Mouse (Mus musculus) embryonic fibroblast, embryonic 13.5 days (primary cell): ENCODE data around the gene Naaladl2. TPM values are rescaled to one million over a fixed set of nuclear protein-coding genes. Genes with fewer than 3 reads are reported as not detected.

ENCODE experiments used
- H3K27ac ChIP-seq: 2 replicates; pipeline ENCODE4 v1.5.1; 2012; ENCODE audit warnings: low read length, control low read depth, inconsistent platforms; ENCODE audit not compliant: insufficient read depth
- H3K4me1 ChIP-seq: 2 replicates; pipeline ENCODE4 v1.6.1; 2011; ENCODE audit warnings: low read length; ENCODE audit not compliant: control insufficient read depth, insufficient read depth
- H3K4me3 ChIP-seq: 2 replicates; pipeline ENCODE4 v1.5.1; 2011; ENCODE audit warnings: mild to moderate bottlenecking, control low read depth, low read length; ENCODE audit not compliant: insufficient read depth
- CTCF ChIP-seq: IDR thresholded peaks from 2 replicates; pipeline ENCODE4 v1.5.1; 2011; ENCODE audit warnings: mild to moderate bottlenecking, control low read depth, low read length, moderate library complexity, borderline replicate concordance; ENCODE audit not compliant: insufficient read depth
- POLR2A ChIP-seq: IDR thresholded peaks from 2 replicates; pipeline ENCODE4 v1.6.1; 2011; ENCODE audit warnings: low read depth, mild to moderate bottlenecking, control low read depth, low read length, moderate library complexity
- polyA plus RNA-seq: library from polyadenylated mRNA; stranded (reverse); fragments of >200 nt; gene quantifications from 2 replicates; pipeline ENCODE4 v1.2.4, GENCODE M21; 2011; ENCODE audit warnings: low read depth; ENCODE audit not compliant: missing spikeins, insufficient read length

Naaladl2 gene
- 9.2 and 10.4 TPM in 2 replicates for polyA plus RNA-seq

DNA sequence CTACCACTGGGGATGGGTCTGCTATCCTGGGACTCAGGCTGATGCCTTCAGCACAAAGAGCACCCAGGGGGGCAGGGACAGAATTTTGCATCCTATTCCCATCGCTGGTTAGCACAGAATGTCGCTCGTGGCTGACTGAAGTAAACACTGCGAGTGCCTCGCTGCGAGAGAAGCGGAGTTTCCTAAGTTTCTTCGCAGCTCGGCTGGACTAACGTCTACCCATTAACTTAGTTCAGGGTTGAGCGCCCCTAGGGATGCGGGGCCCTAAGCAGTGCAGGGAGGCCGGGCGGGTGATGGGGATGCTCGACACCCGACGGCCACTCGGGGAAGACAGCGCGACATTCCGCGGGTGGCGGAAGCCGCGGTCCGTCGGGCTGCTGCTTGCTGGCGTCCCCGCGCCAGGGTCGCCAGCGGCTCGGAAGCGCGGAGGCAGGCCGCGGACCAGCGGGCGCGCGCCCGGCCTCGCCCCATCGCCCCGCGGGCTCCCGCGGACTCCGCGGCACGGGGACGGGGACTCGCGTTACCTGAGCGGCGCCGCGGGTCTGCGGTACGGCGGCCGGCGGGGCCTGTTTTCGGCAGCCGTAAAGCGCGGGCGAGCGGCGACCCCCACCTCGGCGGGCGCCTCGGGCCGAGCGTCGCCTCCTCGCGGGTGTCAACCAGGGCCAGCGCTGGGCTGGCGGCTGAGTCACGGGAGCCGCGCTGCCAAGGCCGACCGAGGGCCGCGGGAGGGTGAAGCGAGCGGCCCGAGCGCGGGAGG, at the start of gene Naaladl2:
TSS of gene Naaladl2 (minus strand) at position 707 of the 757 bp plus-strand sequence.
- Histone ChIP-seq H3K4me3 (peak within 1 kb of the TSS; percentile 43), H3K27ac (peak within 1 kb of the TSS; percentile 99), H3K4me1 (peaks cover 2% of the 10 kb centered on the region; the same call in 1 of the 2 replicates)
- no peak for TF ChIP-seq CTCF
- peak; percentile 46; the same call in 1 of the 2 replicates for TF ChIP-seq POLR2A

DNA sequence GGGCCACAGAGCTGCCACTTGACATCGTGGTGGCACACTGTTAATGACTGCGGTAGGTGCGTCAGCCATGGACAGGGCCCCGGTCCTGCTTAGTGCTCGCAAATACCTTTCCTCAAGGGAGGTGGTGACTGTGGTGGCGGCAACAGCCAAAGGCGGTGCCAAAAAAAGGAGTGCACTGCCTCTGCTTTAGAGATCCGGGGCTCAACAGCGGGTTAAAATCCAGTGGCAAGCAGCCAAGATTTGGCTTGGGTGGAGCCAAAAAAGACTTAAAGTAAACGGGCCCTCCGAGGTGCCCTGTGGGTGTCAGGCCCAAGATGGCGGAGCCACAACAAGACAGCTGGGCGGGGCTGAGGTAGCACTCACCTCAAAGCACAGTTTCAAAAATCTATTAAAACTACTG, 7.7 kb upstream of the Naaladl2 start:
- no peaks in the 10 kb centered on the region for H3K4me1 ChIP-seq
- no peak overlapping the region for H3K4me3 ChIP-seq
- H3K27ac ChIP-seq = no peak overlapping the region
- TF ChIP-seq CTCF (no peak), POLR2A (no peak)

DNA sequence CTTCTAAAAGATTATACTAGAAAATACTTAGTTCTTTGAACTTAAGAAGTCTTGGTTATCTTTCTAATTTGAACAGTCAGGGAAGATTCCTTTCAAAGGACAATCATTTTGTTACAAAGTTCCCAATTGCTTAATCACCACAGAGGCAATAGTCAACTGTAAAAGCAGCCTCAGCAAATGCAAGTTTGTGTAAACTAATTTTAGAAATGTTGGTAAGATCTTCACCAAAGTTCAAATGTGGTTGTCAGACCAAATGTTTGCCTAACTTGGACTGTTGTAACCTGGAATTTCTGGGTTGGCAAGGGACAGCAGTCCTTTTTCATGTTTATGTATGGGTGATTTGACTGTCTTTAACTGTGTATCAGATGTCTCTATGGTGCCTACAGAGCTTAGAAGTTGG, 3.2 kb upstream of the Naaladl2 start:
- Histone ChIP-seq H3K4me3 (no peak overlapping the region), H3K4me1 (peaks cover 2% of the 10 kb centered on the region; the same call in 1 of the 2 replicates), H3K27ac (no peak overlapping the region)
- TF ChIP-seq POLR2A = no peak
- no peak for TF ChIP-seq CTCF

DNA sequence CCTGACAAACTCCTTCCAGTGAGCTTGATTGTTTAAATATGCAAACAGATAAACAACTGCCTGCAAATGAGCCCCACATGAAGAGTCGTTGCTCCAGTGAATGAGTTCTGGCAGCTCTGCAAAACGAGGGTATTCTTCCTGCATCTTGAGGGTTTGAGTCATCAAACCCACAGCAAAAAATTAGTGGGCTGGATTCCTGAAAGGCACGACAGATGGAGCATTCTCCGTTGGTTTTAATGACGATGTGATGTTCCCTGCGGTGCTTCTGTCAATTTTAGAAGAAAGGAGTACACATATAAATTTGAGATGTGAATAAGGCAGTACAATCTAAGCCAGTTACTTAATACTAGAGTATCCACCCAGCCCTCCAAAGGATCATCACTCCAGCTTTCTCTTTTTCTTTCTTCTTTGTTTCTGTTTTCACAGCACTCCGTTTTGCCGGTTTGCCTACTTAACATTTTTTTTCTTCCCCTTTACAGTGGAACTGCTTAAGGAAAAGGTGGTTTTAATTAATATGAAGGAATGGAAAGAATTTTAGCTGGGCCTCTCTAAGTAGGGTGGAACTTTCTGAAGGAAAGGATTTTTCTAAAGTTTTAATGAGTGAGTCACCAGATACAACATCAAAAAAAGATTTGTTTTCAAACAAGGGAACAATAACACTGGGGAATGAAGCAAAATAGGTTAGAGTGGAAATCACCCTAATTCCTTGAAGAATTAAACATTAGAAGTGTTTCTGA, 1.1 kb upstream of the Naaladl2 start:
- TF ChIP-seq POLR2A = peak; percentile 37; the same call in 1 of the 2 replicates
- no peak for TF ChIP-seq CTCF
- H3K27ac ChIP-seq = peak overlapping the region; percentile 99
- peaks cover 2% of the 10 kb centered on the region; the same call in 1 of the 2 replicates for H3K4me1 ChIP-seq
- peak overlapping the region; percentile 10 for H3K4me3 ChIP-seq

DNA sequence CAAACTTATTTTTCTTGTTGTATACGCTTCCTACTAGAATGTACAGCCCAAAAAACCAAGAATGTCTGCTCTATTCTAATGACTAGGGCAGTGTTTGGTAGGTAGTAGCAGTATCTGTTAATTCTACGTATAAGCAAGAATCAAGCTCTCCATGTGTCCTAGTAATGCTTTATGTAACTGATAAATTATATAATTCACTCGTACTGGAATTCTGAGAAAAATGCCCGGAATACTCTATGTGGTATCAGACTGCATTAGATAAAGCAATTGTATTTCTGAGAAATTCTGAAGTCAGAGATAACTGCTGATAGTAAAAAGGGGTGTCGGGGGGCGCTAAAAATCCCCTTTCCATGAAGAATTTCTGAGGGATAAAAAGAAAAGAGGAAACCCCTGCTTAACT, 950 bp downstream of the Naaladl2 start:
- H3K27ac ChIP-seq = peak overlapping the region; percentile 99
- H3K4me1 ChIP-seq = peaks cover 2% of the 10 kb centered on the region; the same call in 1 of the 2 replicates
- H3K4me3 ChIP-seq = peak overlapping the region; percentile 43
- TF ChIP-seq CTCF (no peak), POLR2A (no peak)

DNA sequence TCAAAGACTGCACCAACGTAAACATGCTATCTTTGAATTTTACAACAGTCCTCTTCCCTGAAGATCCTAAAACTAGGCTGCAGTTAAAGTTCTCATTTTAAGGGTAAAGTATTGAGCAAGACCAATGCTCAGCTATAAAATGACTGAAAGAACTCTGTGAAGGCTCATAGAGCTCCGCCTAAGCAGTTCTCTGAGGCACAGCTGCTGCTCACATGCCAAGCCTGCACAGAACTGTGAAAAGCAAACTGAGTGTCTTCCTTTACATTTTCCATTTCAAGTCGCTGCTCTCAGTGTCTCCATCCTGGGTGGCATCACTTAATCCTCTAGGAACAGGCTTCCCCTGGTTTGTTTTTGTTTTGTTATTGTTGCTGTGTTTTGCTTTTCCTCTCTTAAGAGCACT, 12.2 kb downstream of the Naaladl2 start:
- TF ChIP-seq POLR2A (no peak), CTCF (no peak)
- Histone ChIP-seq H3K4me3 (no peak overlapping the region), H3K27ac (no peak overlapping the region), H3K4me1 (no peaks in the 10 kb centered on the region)

DNA sequence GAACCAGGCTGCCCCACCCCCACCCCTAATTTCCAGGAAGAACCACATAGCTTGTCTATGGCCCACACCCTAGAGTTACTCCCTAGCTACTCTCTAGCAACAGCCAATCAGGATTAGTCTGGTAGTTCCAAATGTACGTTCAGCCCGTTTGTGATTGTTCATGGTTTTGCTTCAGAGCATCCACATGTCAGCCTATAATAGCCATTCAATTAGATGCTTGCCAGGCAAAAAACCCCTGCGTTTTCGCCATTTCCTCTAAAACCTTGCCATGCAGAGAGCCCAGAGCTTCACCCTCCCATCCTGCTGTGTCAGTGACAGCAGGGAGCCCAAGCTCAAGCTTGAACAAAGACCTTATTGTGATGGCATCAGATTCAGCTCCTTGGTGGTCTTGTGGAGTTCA, 16.2 kb downstream of the Naaladl2 start:
- TF ChIP-seq POLR2A (no peak), CTCF (no peak)
- Histone ChIP-seq H3K4me1 (no peaks in the 10 kb centered on the region), H3K4me3 (no peak overlapping the region), H3K27ac (no peak overlapping the region)

DNA sequence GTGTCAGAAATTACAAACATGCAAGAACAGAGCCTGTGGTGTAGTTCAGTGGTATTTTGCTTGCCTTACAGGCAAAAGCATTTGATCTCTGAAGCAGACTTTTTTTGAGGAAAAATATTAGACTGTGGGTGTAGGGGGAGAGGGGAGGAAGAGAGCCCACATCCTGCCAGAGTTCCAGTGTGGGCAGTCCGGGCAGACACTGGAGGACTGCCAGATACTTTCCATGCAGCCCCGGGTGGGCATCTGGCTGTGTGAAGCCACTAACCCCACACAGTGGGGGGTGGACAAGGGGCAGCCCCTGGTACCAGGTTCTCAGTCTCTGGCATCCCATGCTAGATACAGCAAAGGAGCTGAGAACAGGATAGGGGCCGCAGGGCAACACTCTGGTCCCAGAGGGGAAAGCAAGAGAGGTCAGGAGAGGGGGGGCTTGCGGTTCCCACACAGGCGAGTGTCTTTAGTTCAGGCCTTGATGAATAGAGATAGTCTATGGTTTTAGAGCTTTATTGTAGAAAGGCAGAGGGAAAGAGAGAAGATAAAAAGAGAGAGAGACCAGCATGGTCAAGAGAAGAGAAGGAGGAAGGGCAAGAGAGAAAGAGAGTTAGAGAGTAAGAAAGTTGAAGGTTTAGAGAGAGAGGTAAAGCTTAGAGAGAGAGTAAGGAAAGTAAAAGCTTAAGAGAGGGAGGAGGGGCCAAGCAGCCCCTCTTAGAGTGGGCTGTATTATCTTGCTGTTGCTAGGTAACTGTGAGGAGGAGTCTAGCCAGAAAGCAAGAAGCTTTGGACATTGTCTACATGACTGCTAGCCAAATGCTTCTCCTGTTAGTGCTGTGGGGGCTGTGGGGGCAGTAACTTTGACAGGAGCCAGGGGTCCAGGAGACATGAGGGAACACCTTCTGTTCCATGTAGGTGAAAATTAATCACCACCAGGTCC, 18.9 kb downstream of the Naaladl2 start:
- H3K27ac ChIP-seq = no peak overlapping the region
- H3K4me3 ChIP-seq = no peak overlapping the region
- TF ChIP-seq POLR2A = no peak
- no peak for TF ChIP-seq CTCF
- H3K4me1 ChIP-seq = no peaks in the 10 kb centered on the region

DNA sequence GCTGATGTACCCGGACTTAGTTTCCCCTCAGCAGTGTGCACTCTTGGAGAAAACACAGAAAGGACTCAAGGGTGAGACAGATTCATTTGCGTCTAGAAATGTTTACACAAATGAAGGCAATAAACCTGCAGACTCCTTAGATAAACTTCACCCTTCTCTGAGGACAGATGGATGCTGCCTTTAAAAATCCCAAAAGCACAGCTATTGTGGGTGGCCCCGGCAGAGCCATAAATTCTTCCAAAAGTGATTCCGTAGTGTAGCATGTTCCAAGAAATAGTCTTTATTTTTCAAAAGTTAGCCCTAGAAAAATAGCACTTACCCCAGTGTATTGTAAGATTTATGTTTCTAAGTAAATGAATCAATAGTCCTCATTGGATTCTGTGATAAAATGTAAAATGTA, 31.0 kb downstream of the Naaladl2 start:
- Histone ChIP-seq H3K4me1 (peaks cover 2% of the 10 kb centered on the region; the same call in 1 of the 2 replicates), H3K27ac (no peak overlapping the region), H3K4me3 (no peak overlapping the region)
- TF ChIP-seq POLR2A = no peak
- TF ChIP-seq CTCF = no peak
